Mouse (Mus musculus): Measurements from ENCODE around the gene Faf2. TPM values are rescaled to one million over a fixed set of nuclear protein-coding genes. Genes with fewer than 3 reads are reported as not detected.

Gene Faf2
- polyA plus RNA-seq, 1 experiment from 2014 or later: 70.2 TPM

- Histone ChIP-seq H3K27me3 (replicated peaks) (no peaks in the 10 kb centered on the region), H3K4me2 (no peak overlapping the region), H3K27ac (no peak overlapping the region), H3K9ac (no peak overlapping the region), H3K4me3 (no peak overlapping the region), H3K4me1 (no peaks in the 10 kb centered on the region), H3K9me3 (no peaks in the 10 kb centered on the region), H3K36me3 (replicated peaks) (peaks cover 83% of the 10 kb centered on the region)
- no peak for ATAC-seq (replicated peaks)
- WGBS: 97% methylated on average over 3 of the region's 3 CpGs
These were observed 28.9 kb downstream of the Faf2 start for GRCm38 (mm10) chr13:54650461-54650860.

- Histone ChIP-seq H3K9me3 (no peaks in the 10 kb centered on the region), H3K27me3 (replicated peaks) (no peaks in the 10 kb centered on the region), H3K4me2 (no peak overlapping the region), H3K9ac (no peak overlapping the region), H3K27ac (no peak overlapping the region), H3K4me1 (no peaks in the 10 kb centered on the region), H3K4me3 (no peak overlapping the region), H3K36me3 (replicated peaks) (peaks cover 53% of the 10 kb centered on the region)
- WGBS: 72% methylated on average over 5 of the region's 5 CpGs
- no peak for ATAC-seq (replicated peaks)
These were observed 39.3 kb downstream of the Faf2 start for GRCm38 (mm10) chr13:54660877-54661276.

DNA sequence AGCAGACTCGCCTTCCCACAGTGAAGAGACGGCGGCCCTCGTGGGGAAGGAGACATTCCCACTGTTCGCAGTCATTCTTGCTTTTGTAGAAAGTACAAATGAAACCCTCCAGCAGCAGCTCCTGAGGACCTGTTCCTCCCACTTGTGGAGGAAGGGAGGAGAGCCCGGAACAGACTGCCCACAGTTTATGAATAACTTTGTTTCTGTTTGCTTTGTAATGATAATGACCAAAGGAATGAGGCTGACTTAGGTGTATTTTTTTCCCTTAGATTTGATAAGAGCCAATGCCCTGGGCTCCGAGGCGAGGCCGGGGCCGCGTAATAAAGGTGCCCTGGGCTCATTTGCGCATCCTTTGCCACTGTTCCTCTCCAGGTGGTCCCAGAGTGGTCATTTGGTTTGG is 39.8 kb downstream of the Faf2 start:
- H3K4me3 ChIP-seq: no peak overlapping the region
- H3K27me3 ChIP-seq (replicated peaks): no peaks in the 10 kb centered on the region
- no peaks in the 10 kb centered on the region for H3K4me1 ChIP-seq
- WGBS: 87% methylated on average over 12 of the region's 12 CpGs
- H3K9me3 ChIP-seq: no peaks in the 10 kb centered on the region
- no peak overlapping the region for H3K4me2 ChIP-seq
- no peak overlapping the region for H3K9ac ChIP-seq
- H3K36me3 ChIP-seq (replicated peaks): peaks cover 49% of the 10 kb centered on the region
- no peak overlapping the region for H3K27ac ChIP-seq
- ATAC-seq (replicated peaks): no peak

DNA sequence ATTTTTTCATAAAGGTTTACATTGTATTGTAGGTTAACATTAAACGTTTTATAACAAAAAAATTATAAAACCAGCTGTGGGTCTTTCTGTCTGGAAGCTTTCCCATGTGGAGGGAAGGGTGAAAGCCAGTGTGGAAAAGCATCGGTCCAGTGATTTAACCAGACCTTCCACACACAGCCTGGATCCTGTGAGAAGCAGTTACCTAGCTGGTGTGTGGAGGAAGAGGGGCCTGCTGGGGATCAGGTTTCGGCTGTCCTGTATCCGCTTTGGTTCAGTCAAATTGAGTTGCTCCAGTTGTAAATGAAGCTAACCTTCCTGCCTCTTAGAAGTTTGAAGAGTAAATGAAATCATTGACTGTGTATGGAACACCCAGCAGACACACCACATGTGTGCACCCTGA is 42.4 kb downstream of the Faf2 start:
- Histone ChIP-seq H3K27ac (no peak overlapping the region), H3K9ac (no peak overlapping the region), H3K4me2 (no peak overlapping the region), H3K36me3 (replicated peaks) (peaks cover 29% of the 10 kb centered on the region), H3K4me1 (no peaks in the 10 kb centered on the region), H3K27me3 (replicated peaks) (no peaks in the 10 kb centered on the region), H3K9me3 (no peaks in the 10 kb centered on the region), H3K4me3 (no peak overlapping the region)
- ATAC-seq (replicated peaks): no peak
- 88% methylated on average over 4 of the region's 4 CpGs for WGBS

DNA sequence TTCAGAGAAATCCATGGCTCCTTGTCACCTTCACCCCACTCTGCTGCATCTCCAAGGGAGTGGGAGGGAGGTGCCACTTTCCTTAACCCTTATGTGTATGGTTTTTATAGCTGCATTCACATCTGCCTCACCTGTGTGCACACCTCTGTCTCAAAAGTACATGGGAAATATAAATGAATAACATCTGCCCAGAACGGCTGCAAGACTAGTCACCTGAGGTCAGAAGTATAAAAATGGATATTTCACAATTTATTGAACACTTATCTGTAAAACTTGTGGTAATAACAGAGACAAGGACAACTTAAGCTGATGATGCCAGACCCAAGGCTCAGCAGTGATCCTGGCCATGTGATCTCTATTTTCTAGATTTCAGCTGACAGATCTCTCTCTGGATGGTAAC is 42.9 kb downstream of the Faf2 start:
- WGBS: 96% methylated on average over 1 of the region's 1 CpGs
- H3K4me1 ChIP-seq: no peaks in the 10 kb centered on the region
- H3K4me3 ChIP-seq: no peak overlapping the region
- H3K27me3 ChIP-seq (replicated peaks): no peaks in the 10 kb centered on the region
- no peak for ATAC-seq (replicated peaks)
- no peak overlapping the region for H3K9ac ChIP-seq
- H3K27ac ChIP-seq: no peak overlapping the region
- H3K36me3 ChIP-seq (replicated peaks): peaks cover 29% of the 10 kb centered on the region
- H3K4me2 ChIP-seq: no peak overlapping the region
- no peaks in the 10 kb centered on the region for H3K9me3 ChIP-seq

DNA sequence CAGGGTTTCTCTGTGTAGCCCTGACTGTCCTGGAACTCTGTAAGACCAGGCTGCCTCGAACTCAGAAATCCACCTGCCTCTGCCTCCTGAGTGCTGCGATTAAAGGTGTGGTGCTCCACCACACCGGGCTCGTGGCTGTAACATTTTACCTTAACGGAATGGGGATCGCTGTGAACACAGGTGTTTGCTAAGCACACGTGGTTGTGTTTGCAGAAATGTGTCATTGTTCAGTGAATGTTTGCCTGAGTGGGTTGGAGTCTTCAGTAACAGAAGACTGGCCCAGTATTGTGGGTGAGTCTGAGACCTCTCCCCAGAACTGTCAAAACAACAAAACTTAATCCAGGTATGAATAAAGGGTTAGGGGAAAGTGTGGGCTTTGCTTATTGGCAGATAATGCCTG is 43.5 kb downstream of the Faf2 start:
- WGBS: 91% methylated on average over 7 of the region's 7 CpGs
- ATAC-seq (replicated peaks): no peak
- Histone ChIP-seq H3K36me3 (replicated peaks) (peaks cover 29% of the 10 kb centered on the region), H3K4me2 (no peak overlapping the region), H3K27me3 (replicated peaks) (no peaks in the 10 kb centered on the region), H3K9ac (no peak overlapping the region), H3K4me3 (no peak overlapping the region), H3K4me1 (no peaks in the 10 kb centered on the region), H3K9me3 (no peaks in the 10 kb centered on the region), H3K27ac (no peak overlapping the region)

DNA sequence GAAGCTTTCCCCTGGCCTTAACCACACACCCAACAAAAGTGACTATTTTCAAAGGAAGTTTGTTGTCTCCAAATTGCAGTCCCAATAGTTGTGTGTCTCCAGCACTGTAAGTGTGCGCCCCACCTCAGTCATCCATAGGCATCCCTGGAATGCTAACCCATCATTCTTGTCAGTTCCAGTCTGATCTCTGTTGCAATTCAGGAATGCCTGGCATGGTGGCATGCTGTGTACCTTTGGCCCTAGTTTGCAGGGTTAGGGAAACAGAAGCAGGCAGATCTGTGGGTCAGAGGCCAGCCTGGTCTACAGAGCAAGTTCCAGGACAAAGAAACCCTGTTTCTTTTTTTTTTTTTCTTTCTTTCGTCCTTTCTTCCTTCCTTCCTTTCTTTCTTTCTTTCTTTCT is 48.9 kb downstream of the Faf2 start:
- Histone ChIP-seq H3K27me3 (replicated peaks) (no peaks in the 10 kb centered on the region), H3K4me1 (no peaks in the 10 kb centered on the region), H3K27ac (no peak overlapping the region), H3K9ac (no peak overlapping the region), H3K4me3 (no peak overlapping the region), H3K9me3 (no peaks in the 10 kb centered on the region), H3K4me2 (no peak overlapping the region), H3K36me3 (replicated peaks) (no peaks in the 10 kb centered on the region)
- ATAC-seq (replicated peaks): no peak
- WGBS: 76% methylated on average over 2 of the region's 2 CpGs

DNA sequence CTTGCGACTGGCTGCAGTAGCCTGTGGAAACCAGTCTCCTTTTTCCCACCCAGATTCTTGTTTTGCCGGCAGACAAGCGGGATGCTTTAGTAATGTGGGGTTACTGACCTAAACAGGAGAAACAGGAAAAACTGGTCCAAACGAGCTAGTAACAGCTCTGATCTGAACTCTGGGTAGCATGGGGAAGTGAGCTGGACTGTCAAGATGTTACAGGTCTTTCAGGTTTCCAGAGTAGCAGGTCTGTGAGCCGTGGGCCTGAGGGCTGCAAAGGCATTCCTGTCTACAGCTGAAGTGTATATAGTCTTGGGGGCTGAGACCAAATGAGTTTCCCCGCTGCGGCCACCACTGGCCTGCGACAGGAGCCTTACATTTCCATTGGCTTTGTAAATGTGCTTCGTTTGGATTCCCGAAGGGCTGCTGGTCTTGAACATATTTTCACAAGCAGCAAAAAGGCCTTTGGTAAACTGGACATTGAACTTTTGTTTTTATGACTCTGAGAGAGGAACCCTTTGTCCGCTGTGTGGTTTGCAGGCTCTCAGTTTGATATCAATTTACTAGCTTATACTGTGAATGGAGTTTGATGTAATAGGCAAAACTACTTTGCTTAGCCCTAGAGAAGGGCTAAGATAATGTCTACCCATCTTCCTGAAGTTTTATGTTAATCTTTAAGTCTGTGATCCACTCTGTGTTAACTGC is 54.5 kb downstream of the Faf2 start:
- 71% methylated on average over 11 of the region's 11 CpGs for WGBS

GRCm38 (mm10) chr13:54678263-54678662 is 56.7 kb downstream of the Faf2 start:
- no peak overlapping the region for H3K4me3 ChIP-seq
- ATAC-seq (replicated peaks): no peak
- no peaks in the 10 kb centered on the region for H3K9me3 ChIP-seq
- 87% methylated on average over 4 of the region's 4 CpGs for WGBS
- H3K36me3 ChIP-seq (replicated peaks): peaks cover 44% of the 10 kb centered on the region
- no peak overlapping the region for H3K9ac ChIP-seq
- H3K27ac ChIP-seq: no peak overlapping the region
- no peak overlapping the region for H3K4me2 ChIP-seq
- H3K27me3 ChIP-seq (replicated peaks): no peaks in the 10 kb centered on the region
- H3K4me1 ChIP-seq: no peaks in the 10 kb centered on the region

More for the DNA sequence above, 54.5 kb downstream of the Faf2 start:
- Histone ChIP-seq H3K4me2 (no peak overlapping the region), H3K27me3 (replicated peaks) (no peaks in the 10 kb centered on the region), H3K9me3 (no peaks in the 10 kb centered on the region), H3K9ac (no peak overlapping the region), H3K4me1 (no peaks in the 10 kb centered on the region), H3K4me3 (no peak overlapping the region), H3K27ac (no peak overlapping the region), H3K36me3 (replicated peaks) (peaks cover 23% of the 10 kb centered on the region)
- no peak for ATAC-seq (replicated peaks)

DNA sequence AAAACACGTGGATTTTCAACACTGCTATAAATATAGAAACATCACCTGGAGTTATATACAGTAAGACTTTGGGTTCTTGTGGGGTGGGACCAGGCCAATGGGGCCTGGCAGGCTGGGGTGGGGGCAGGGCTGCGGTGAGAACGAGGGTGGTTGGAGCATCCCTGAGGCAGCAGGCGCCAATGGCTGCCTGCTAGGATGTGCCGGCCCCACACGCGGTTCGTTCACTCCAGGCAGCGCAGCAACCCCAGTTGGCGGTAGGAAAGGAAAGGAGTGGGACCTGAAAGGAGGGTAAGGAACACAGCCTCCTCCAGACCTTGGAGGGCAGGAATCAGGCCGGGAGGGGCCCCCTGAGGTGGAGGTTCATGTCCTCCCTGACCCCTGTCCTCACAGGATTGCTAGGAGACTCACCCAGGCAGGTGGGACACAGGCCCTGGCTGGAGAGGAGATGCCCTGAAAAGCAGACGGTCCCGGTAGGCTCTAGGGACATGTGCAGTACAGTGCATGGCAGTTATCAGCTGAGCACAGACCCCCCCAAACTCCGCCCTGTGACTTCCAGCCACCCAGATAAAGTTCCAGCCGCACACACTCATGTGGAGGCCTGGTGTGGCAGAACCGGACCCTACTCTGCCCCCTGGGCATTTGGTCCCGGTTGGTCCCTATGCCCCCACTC is 58.7 kb downstream of the Faf2 start:
- H3K4me3 ChIP-seq: no peak overlapping the region
- H3K9ac ChIP-seq: no peak overlapping the region
- 82% methylated on average over 17 of the region's 17 CpGs for WGBS
- H3K4me1 ChIP-seq: peaks cover 15% of the 10 kb centered on the region
- H3K27me3 ChIP-seq (replicated peaks): no peaks in the 10 kb centered on the region
- H3K27ac ChIP-seq: no peak overlapping the region
- ATAC-seq (replicated peaks): no peak
- peaks cover 49% of the 10 kb centered on the region for H3K36me3 ChIP-seq (replicated peaks)
- H3K4me2 ChIP-seq: no peak overlapping the region
- no peaks in the 10 kb centered on the region for H3K9me3 ChIP-seq

GRCm38 (mm10) chr13:54681291-54681690 is 59.7 kb downstream of the Faf2 start:
- ATAC-seq (replicated peaks): no peak
- Histone ChIP-seq H3K9me3 (no peaks in the 10 kb centered on the region), H3K27ac (no peak overlapping the region), H3K4me3 (no peak overlapping the region), H3K9ac (no peak overlapping the region), H3K36me3 (replicated peaks) (peaks cover 49% of the 10 kb centered on the region), H3K27me3 (replicated peaks) (no peaks in the 10 kb centered on the region), H3K4me1 (peaks cover 25% of the 10 kb centered on the region), H3K4me2 (no peak overlapping the region)
- 87% methylated on average over 8 of the region's 8 CpGs for WGBS

GRCm38 (mm10) chr13:54683301-54683700 is 61.7 kb downstream of the Faf2 start:
- WGBS: 92% methylated on average over 3 of the region's 3 CpGs
- Histone ChIP-seq H3K27ac (no peak overlapping the region), H3K4me3 (no peak overlapping the region), H3K4me1 (peaks cover 28% of the 10 kb centered on the region), H3K27me3 (replicated peaks) (no peaks in the 10 kb centered on the region), H3K4me2 (no peak overlapping the region), H3K9me3 (no peaks in the 10 kb centered on the region), H3K36me3 (replicated peaks) (peaks cover 49% of the 10 kb centered on the region), H3K9ac (no peak overlapping the region)
- ATAC-seq (replicated peaks): no peak

Measured in midbrain, embryonic 15.5 days (tissue).